Mouse (Mus musculus) liver, postnatal 0 days (tissue): Measurements from ENCODE around the gene St8sia1.

Experiments used
- CTCF ChIP-seq: sonication (generic); IDR thresholded peaks from 2 replicates; pipeline ENCODE4 v1.5.1; 2016; ENCODE audit warnings: antibody characterized with exemption, low read depth
- EP300 ChIP-seq: IDR thresholded peaks from 2 replicates; pipeline ENCODE4 v1.6.1; 2016; ENCODE audit warnings: antibody characterized with exemption, low read depth, mild to moderate bottlenecking

DNA sequence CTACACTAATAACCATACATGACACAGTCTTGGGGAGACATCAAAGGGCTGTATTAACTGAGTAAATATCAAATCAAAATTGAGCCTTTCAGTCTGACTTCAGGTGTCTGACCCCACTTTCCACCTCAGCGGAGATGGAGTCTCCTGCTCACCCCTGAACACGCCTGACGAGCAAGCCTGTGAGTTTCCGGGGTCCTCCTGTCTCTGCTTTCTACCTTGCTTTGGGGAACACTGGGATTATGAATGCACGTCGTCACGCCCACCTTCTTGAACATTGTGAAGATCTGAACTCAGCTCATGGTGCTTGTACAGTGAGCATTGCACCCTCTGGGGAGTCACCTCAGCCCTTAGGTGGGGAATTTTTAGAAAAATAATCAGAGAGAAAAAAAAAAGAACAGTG is 9.0 kb upstream of the St8sia1 start:
- no peak for TF ChIP-seq EP300
- TF ChIP-seq CTCF: no peak
